Mouse (Mus musculus) urinary bladder, postnatal 10 days (tissue): ENCODE results near the gene Olfr353.

Experiments
- DNase-seq: peaks from one replicate; pipeline ENCODE4 v3.0.0; 2022; ENCODE audit warnings: low spot score

Gene Olfr353

DNA sequence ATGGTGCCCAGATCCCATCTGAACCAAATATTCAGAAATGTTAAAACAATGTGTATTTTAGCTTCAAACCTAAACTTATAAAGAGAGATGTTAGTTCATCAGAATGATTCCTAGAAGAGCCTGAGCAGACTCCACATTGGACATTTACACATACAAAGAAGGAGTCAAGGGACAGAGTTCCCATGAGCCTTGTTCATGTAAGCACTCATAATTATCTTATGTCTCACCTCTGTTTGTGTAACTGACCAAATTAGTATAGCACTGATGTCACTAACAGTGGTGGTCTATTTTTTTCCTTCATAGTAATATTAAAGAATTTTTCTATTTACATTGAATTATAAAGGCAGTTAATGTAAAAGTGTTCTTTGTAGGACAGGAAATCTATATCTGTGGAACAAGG lies at the start of gene Olfr353:
Gene Olfr353, minus strand, starts transcription at position 101 of the 400 bp plus-strand sequence.
- no peak for DNase-seq

DNA sequence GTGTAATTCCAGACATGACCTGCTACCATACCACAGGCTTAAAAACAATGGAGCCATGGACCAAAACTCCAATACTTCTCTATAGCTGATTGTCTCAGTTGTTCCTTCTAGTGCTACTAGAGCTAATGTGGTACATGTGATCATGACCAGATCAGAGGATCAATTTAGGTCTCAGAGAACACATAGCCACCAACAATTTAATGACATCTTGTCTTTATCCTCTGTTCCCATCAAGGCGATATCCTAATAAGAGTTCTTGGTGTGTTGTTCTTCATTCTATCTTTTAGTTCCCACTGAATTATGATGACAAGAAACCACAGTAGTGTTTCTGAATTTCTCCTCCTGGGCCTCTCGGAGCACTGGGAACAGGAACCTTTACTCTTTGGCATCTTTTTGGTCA lies 44.1 kb upstream of the Olfr353 start, which contains the start of gene Olfr356:
Gene Olfr356, plus strand, starts transcription at position 301 of the 400 bp plus-strand sequence.
- no peak for DNase-seq

DNA sequence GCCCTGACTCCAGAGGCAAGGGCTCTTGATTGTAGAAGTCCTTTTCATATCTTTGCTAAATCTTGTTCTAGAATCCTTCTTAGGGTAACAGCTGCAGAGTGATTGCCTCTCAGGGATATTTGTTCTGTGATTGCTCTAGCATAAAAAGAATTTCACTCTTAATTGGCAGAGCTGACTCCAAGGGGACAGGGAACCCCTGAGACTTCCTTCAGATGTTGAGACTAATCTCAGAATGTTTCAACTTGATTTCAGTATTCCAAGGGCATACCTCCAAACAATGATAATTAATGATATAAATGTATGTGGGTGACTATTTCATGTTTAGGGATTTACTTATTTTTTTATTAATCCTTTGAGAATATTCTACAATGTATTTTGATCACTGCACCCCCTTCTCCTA lies 36.1 kb upstream of the Olfr353 start, which contains the start of gene Olfr355:
Gene Olfr355, minus strand, starts transcription at position 101 of the 400 bp plus-strand sequence.
- no peak for DNase-seq

DNA sequence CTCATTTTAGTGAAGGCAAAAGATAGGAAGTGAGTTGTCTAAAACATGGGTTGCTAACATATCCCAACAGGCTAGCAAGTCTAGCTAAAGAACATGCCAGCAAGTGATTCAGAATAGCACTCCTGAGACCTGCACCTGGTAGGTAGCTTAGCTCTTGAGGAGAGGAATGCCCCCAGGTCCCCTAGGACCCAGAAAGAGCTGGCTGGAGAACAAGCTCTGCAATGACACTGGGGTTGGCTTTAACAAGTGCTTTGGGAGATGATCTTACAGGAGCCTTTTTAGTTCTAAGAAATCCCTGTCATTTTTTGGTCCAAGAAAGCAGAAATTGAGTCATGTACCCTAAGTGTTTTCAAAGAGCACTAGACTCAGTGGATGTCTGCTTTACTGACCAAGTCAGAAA lies 12.6 kb upstream of the Olfr353 start, which contains the start of gene Olfr354:
Gene Olfr354, plus strand, starts transcription at position 301 of the 400 bp plus-strand sequence.
- DNase-seq: no peak

DNA sequence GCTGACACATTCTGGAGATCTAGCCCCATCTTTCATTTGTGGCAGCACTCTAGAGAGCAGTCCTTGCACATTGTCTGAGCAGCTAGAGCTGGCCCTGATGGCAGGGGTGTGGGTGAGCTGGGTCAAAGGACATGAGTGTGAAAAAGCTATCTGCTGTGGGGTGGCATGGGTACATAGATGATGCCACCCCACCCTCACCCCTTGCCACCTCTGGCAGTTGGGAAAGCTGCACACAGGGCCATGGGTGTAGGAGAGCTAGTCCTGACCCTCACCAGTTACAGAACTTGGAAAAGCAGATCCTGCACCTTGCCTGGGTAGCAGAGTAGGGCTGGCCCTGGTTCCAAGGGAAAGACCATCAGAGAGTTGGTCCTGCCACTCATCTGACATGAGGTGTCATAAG lies 4.4 kb upstream of the Olfr353 start:
- no peak for DNase-seq

DNA sequence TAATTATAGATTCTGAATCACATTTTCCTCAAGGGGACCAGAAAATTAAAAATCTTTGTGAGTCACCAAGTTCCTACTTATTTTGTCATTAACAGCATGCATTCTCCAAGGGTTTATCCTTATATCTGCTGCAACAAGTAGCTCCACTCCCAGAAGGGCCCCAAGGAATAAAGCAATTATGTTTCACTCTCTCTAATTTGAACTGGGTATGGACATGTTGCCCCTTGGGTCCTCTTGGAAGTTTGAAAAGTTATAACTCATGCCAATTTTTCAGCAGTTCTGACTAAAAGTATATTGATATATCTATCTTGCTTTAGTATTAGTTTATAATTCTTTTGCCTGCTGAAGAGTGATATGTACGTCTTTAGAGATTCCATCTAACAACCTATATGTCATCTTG lies 24.6 kb downstream of the Olfr353 start, which contains the start of gene Olfr352:
Gene Olfr352, plus strand, starts transcription at position 301 of the 400 bp plus-strand sequence.
- no peak for DNase-seq

DNA sequence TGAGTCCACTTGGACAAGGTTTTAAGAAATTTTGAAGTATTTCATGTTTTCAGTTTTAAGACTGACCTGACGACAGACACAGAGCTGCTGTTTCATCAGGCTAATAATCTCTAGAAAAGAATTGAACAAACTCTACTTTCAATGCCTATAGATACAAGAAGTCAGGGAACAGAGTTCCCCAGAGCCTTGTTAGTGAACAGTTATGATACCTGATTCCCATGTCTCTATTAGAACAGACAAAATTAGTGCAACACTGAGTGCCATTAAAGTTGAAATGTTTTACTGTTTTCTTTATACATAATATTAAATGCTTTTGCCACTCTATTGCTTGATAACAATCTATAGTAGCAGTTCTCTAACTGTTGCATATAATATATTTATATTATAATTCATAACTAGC lies 30.2 kb downstream of the Olfr353 start, which contains the start of gene Olfr351:
Gene Olfr351, minus strand, starts transcription at position 101 of the 400 bp plus-strand sequence.
- no peak for DNase-seq

DNA sequence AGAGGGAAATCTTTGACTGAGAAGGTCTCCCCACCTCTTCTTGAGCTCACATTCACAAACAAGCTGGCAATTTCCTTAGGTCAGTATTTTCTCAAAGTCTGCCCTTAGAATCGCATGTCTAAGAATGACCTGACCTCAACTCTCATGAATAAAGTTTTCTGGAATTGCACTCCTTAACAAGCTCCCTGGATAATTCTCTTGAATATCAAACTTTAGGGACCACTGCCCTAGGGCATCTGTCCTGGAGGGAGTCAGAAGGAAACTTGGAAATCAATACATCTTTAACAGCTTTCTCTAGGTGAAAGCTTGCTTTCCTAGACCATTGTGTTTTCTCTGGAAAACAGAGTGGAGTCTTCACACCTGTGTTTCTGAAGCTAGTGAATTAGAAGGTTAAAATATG lies 46.7 kb downstream of the Olfr353 start, which contains the start of gene Olfr350:
Gene Olfr350, plus strand, starts transcription at position 301 of the 400 bp plus-strand sequence.
- DNase-seq: no peak
